Mouse (Mus musculus): Measurements from ENCODE around the gene Sf3a3.

DNA sequence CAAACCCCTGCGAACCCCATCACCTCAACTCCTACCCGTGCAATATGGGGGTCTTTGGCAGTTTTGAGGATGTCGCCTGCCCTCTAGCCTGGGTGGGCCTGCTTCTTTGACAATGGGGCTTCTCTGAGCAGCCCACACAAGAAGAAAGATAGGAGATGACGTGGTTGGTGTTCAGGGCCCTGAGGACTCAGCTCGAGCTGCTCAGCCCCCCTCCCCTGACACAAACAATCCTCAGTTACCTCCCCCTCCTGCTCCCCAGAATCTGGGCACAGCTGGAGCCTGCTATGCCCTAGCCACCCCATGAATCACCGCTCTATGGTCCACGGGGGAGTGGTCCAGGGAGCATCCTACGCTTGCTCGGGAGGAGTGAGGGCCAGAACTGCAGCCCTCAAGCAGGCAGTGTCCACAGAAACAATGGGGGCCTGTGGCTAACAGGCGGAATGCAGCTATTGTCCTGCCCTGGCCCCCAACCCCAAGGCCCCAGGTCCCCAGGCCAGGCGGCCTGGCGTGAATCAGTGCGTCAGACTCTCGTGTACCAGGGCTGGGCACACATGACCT is 47.0 kb upstream of the Sf3a3 start:
- TF ChIP-seq CTCF (IDR thresholded peaks at IDR 0.05; ENCODE audit: low read depth, low read length) (no peak), POLR2A (IDR thresholded peaks at IDR 0.05; ENCODE audit: extremely low read depth, insufficient read depth, low read length) (no peak)

All from liver, adult 2 months (tissue).